Mouse (Mus musculus) intestine, embryonic 15.5 days (tissue): ENCODE data around the gene Soat2. TPM values are rescaled to one million over a fixed set of nuclear protein-coding genes. Genes with fewer than 3 reads are reported as not detected.

ENCODE experiments used
- ATAC-seq: fragments of 200-750 bp; cut with Nextera tagmentation; 2 replicates; pipeline ENCODE4 v1.8.0; 2017; ENCODE audit warnings: moderate TSS enrichment, moderate library complexity
- H3K27ac ChIP-seq: fragments of 300-500 bp; sonication (generic); 2 replicates; pipeline ENCODE4 v1.5.1; 2015; ENCODE audit warnings: mild to moderate bottlenecking, inconsistent platforms
- H3K27me3 ChIP-seq: fragments of 300-500 bp; sonication (generic); replicated peaks from 2 replicates; pipeline ENCODE4 v1.6.1; 2015; ENCODE audit warnings: inconsistent platforms
- H3K36me3 ChIP-seq: fragments of 300-500 bp; sonication (generic); 2 replicates; pipeline ENCODE4 v1.6.1; 2015; ENCODE audit warnings: inconsistent platforms
- H3K4me1 ChIP-seq: fragments of 300-500 bp; sonication (generic); replicated peaks from 2 replicates; pipeline ENCODE4 v1.6.1; 2015; ENCODE audit warnings: inconsistent platforms
- H3K4me2 ChIP-seq: fragments of 300-500 bp; sonication (generic); replicated peaks from 2 replicates; pipeline ENCODE4 v1.6.1; 2015; ENCODE audit warnings: mild to moderate bottlenecking, inconsistent platforms
- H3K4me3 ChIP-seq: fragments of 300-500 bp; sonication (generic); replicated peaks from 2 replicates; pipeline ENCODE4 v1.5.1; 2015; ENCODE audit warnings: inconsistent platforms
- H3K9ac ChIP-seq: fragments of 300-500 bp; sonication (generic); 2 replicates; pipeline ENCODE4 v1.6.1; 2015; ENCODE audit warnings: inconsistent platforms
- H3K9me3 ChIP-seq: fragments of 300-500 bp; sonication (generic); 2 replicates; pipeline ENCODE4 v1.6.1; 2016; ENCODE audit warnings: inconsistent platforms
- WGBS: fragments of 180-500 bp; shearing (Covaris S2); methylation state at CpG from one replicate; pipeline ENCODE4 v1.1.7; 2015; 5-methylcytosine and 5-hydroxymethylcytosine counted together
- polyA plus RNA-seq: library from polyadenylated mRNA; unstranded; fragments of >200 nt; fragmentation: Nextera tagmentation; extraction: Ambion mirVana; gene quantifications from 2 replicates; pipeline ENCODE4 v1.2.1, GENCODE M21; 2015

Gene Soat2
- polyA plus RNA-seq, 1 experiment from 2014 or later = 12.0 TPM

- Histone ChIP-seq H3K27ac (no peak overlapping the region), H3K4me1 (0 out of 2 replicates have a peak, but pooled peaks cover 2% of the 10 kb centered on the region), H3K4me3 (no peak overlapping the region), H3K27me3 (no peaks in the 10 kb centered on the region), H3K9ac (no peak overlapping the region), H3K4me2 (no peak overlapping the region), H3K9me3 (no peaks in the 10 kb centered on the region), H3K36me3 (0 out of 2 replicates have a peak, but pooled peaks cover 6% of the 10 kb centered on the region)
- ATAC-seq = no peak
- WGBS = 88% methylated on average over 14 of the region's 14 CpGs
Observed at GRCm38 (mm10) chr15:102179924-102180323, 29.6 kb downstream of the Soat2 start.

GRCm38 (mm10) chr15:102183076-102183475, 32.8 kb downstream of the Soat2 start:
- Histone ChIP-seq H3K4me1 (no peaks in the 10 kb centered on the region), H3K36me3 (0 out of 2 replicates have a peak, but pooled peaks cover 3% of the 10 kb centered on the region), H3K27me3 (no peaks in the 10 kb centered on the region), H3K9ac (no peak overlapping the region), H3K27ac (no peak overlapping the region), H3K9me3 (no peaks in the 10 kb centered on the region), H3K4me3 (no peak overlapping the region), H3K4me2 (no peak overlapping the region)
- no peak for ATAC-seq
- 90% methylated on average over 3 of the region's 3 CpGs for WGBS

- Histone ChIP-seq H3K27me3 (no peaks in the 10 kb centered on the region), H3K36me3 (0 out of 2 replicates have a peak, but pooled peaks cover 3% of the 10 kb centered on the region), H3K27ac (no peak overlapping the region), H3K4me2 (no peak overlapping the region), H3K9ac (no peak overlapping the region), H3K4me1 (peaks cover 13% of the 10 kb centered on the region), H3K4me3 (no peak overlapping the region), H3K9me3 (no peaks in the 10 kb centered on the region)
- WGBS = 77% methylated on average over 11 of the region's 11 CpGs
- no peak for ATAC-seq
Observed at GRCm38 (mm10) chr15:102186239-102186638, 35.9 kb downstream of the Soat2 start.

DNA sequence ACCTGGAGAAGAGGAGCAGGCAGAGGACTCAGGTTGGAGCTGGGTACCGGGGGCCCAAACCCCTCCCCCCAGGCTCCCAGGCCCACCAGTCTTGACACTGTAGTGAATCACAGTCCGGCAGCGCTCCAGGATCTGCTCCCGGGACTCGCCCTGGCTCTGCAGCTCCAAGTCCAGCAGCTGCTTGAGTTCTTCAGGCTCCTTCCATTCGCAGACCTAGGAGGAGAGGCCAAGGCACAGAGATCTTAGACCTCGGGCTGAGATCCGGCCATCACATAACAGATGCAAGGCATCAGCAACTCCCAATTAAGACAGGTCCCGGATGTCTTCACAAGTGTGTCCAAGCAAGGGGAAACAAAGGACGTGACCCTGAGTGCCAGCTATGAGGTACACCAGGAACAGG, 37.8 kb downstream of the Soat2 start:
- H3K9ac ChIP-seq = no peak overlapping the region
- WGBS = 75% methylated on average over 10 of the region's 10 CpGs
- H3K4me3 ChIP-seq = no peak overlapping the region
- H3K36me3 ChIP-seq = 0 out of 2 replicates have a peak, but pooled peaks cover 3% of the 10 kb centered on the region
- H3K4me1 ChIP-seq = peaks cover 23% of the 10 kb centered on the region
- H3K9me3 ChIP-seq = no peaks in the 10 kb centered on the region
- no peak for ATAC-seq
- no peak overlapping the region for H3K4me2 ChIP-seq
- H3K27me3 ChIP-seq = no peaks in the 10 kb centered on the region
- H3K27ac ChIP-seq = no peak overlapping the region

DNA sequence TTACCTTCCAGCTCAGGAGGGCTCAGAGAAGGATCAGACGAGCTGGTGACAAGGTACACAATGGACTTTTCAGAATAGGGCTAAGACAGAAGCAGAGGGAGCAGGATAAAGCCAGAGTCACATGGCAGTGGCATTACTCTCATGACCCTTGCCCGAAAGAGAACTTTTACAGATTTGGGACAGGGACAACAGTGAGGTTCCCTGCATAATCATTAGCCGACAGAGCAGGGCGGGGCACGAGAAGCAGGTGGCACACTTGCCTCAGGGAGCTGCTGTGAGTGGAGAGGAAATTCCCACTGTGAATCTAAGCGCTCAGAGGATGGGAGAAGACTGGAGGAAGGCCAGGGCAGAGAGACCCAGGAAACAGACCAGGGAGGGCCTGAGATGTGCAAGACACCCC, 38.6 kb downstream of the Soat2 start:
- H3K27me3 ChIP-seq = no peaks in the 10 kb centered on the region
- no peak overlapping the region; the same call in 1 of the 2 replicates for H3K9ac ChIP-seq
- no peak overlapping the region for H3K4me3 ChIP-seq
- H3K4me1 ChIP-seq = peaks cover 24% of the 10 kb centered on the region
- H3K4me2 ChIP-seq = peak overlapping the region; percentile 41
- H3K36me3 ChIP-seq = 0 out of 2 replicates have a peak, but pooled peaks cover 3% of the 10 kb centered on the region
- 48% methylated on average over 6 of the region's 6 CpGs for WGBS
- H3K9me3 ChIP-seq = no peaks in the 10 kb centered on the region
- ATAC-seq = peak; percentile 81
- H3K27ac ChIP-seq = no peak overlapping the region

DNA sequence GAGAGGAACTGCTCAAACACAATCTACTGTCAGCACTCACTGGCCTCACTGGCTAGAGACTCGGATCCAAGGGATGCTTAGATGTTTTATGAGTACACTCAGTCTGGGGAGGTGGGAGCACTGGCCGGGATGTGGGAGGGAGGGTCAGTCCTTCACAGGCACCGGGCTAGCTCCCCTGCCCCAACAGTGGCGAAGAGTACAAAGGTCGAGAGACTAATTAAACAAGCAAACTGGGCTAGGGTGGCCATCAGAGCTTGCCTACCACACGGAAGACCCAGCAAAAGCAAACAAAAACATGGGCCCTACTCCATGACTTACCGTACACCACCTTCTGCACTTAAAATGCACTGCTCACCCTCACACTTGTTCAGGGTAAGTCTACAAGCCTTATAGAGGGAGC, 41.4 kb downstream of the Soat2 start:
- Histone ChIP-seq H3K4me2 (no peak overlapping the region), H3K9ac (no peak overlapping the region), H3K27me3 (no peaks in the 10 kb centered on the region), H3K9me3 (no peaks in the 10 kb centered on the region), H3K4me3 (no peak overlapping the region), H3K36me3 (no peaks in the 10 kb centered on the region), H3K27ac (no peak overlapping the region), H3K4me1 (peaks cover 25% of the 10 kb centered on the region)
- ATAC-seq = peak; percentile 30; the same call in 1 of the 2 replicates
- 39% methylated on average over 7 of the region's 7 CpGs for WGBS

GRCm38 (mm10) chr15:102192271-102192812, 42.0 kb downstream of the Soat2 start:
- H3K27me3 ChIP-seq = no peaks in the 10 kb centered on the region
- H3K9me3 ChIP-seq = no peaks in the 10 kb centered on the region
- no peak overlapping the region for H3K27ac ChIP-seq
- 41% methylated on average over 7 of the region's 7 CpGs for WGBS
- H3K4me1 ChIP-seq = peaks cover 25% of the 10 kb centered on the region
- no peak overlapping the region for H3K4me2 ChIP-seq
- no peak overlapping the region for H3K4me3 ChIP-seq
- no peak overlapping the region for H3K9ac ChIP-seq
- H3K36me3 ChIP-seq = no peaks in the 10 kb centered on the region
- no peak for ATAC-seq

GRCm38 (mm10) chr15:102192820-102193386, 42.6 kb downstream of the Soat2 start:
- no peaks in the 10 kb centered on the region for H3K36me3 ChIP-seq
- 44% methylated on average over 5 of the region's 5 CpGs for WGBS
- H3K9ac ChIP-seq = no peak overlapping the region
- H3K4me3 ChIP-seq = no peak overlapping the region
- no peaks in the 10 kb centered on the region for H3K9me3 ChIP-seq
- peaks cover 25% of the 10 kb centered on the region for H3K4me1 ChIP-seq
- H3K4me2 ChIP-seq = no peak overlapping the region
- no peaks in the 10 kb centered on the region for H3K27me3 ChIP-seq
- no peak for ATAC-seq
- no peak overlapping the region for H3K27ac ChIP-seq

- no peaks in the 10 kb centered on the region for H3K36me3 ChIP-seq
- no peak overlapping the region for H3K4me2 ChIP-seq
- H3K27ac ChIP-seq = no peak overlapping the region
- no peaks in the 10 kb centered on the region for H3K9me3 ChIP-seq
- 80% methylated on average over 4 of the region's 4 CpGs for WGBS
- no peak overlapping the region for H3K9ac ChIP-seq
- H3K27me3 ChIP-seq = no peaks in the 10 kb centered on the region
- no peak for ATAC-seq
- peaks cover 20% of the 10 kb centered on the region for H3K4me1 ChIP-seq
- no peak overlapping the region for H3K4me3 ChIP-seq
Observed at GRCm38 (mm10) chr15:102193652-102194051, 43.3 kb downstream of the Soat2 start.

DNA sequence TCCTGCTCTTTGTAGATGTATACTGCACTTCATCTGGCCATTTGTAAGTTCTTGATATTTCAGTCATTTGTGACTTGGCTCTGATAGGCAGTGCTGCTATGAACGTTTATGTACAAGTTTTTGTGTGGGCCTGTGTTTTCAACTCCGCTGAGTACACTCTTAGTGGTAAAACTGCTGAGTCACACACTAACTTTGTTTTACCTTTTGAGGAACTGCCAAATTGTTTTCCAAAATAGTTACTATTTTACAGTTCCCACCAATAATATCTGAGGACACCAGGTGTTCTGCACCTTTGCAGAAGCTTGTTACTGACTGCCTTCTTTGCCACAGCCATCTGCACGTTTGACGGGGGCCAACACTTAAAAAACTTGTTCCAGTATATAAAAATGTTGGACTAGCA, 44.1 kb downstream of the Soat2 start:
- Histone ChIP-seq H3K27me3 (no peaks in the 10 kb centered on the region), H3K9ac (no peak overlapping the region), H3K4me1 (peaks cover 13% of the 10 kb centered on the region), H3K4me2 (no peak overlapping the region), H3K36me3 (peaks cover 5% of the 10 kb centered on the region; the same call in 1 of the 2 replicates), H3K27ac (no peak overlapping the region), H3K4me3 (no peak overlapping the region), H3K9me3 (no peaks in the 10 kb centered on the region)
- WGBS = 82% methylated on average over 4 of the region's 4 CpGs
- no peak for ATAC-seq

- peaks cover 5% of the 10 kb centered on the region; the same call in 1 of the 2 replicates for H3K36me3 ChIP-seq
- WGBS = 54% methylated on average over 4 of the region's 4 CpGs
- no peak overlapping the region for H3K4me2 ChIP-seq
- H3K9ac ChIP-seq = no peak overlapping the region; the same call in 1 of the 2 replicates
- no peak overlapping the region for H3K4me3 ChIP-seq
- ATAC-seq = no peak
- H3K27me3 ChIP-seq = no peaks in the 10 kb centered on the region
- H3K9me3 ChIP-seq = no peaks in the 10 kb centered on the region
- peaks cover 12% of the 10 kb centered on the region; the same call in 1 of the 2 replicates for H3K4me1 ChIP-seq
- no peak overlapping the region for H3K27ac ChIP-seq
Observed at GRCm38 (mm10) chr15:102195373-102195772, 45.0 kb downstream of the Soat2 start.

DNA sequence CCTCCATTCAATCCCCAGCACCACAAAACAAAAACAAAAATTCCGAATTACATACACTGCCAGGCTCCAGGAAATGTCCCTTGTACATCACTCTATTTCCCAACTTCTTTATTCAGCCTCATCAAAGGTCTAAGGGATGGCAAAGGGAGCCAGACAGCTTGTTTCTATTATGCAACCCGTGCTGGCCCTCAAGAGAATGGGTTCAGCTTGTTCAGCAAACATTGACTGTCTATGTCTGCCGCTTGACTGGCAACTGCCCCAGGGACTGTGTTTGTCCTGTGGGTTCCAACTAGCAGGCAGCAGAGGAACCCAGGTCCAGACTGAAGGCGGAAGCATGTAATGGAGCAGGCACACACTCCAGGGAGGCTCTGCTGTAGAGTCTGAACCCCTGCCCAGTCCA, 48.5 kb downstream of the Soat2 start:
- ATAC-seq = no peak
- H3K4me1 ChIP-seq = peaks cover 7% of the 10 kb centered on the region
- WGBS = 76% methylated on average over 4 of the region's 4 CpGs
- no peak overlapping the region for H3K4me3 ChIP-seq
- no peaks in the 10 kb centered on the region for H3K27me3 ChIP-seq
- H3K36me3 ChIP-seq = peaks cover 5% of the 10 kb centered on the region; the same call in 1 of the 2 replicates
- no peaks in the 10 kb centered on the region for H3K9me3 ChIP-seq
- no peak overlapping the region for H3K4me2 ChIP-seq
- no peak overlapping the region for H3K9ac ChIP-seq
- H3K27ac ChIP-seq = no peak overlapping the region
